Mouse (Mus musculus): ENCODE measurements at regions not wholly inside any gene's neighbourhood (a gene's known extent, or its start where the extent isn't known, plus 50 kb on each side); places are given as distances from the start of the nearest gene placed in this dataset.

GRCm38 (mm10) chr19:21173896-21174483, 98.1 kb upstream of the Zfand5 start:
- Histone ChIP-seq H3K4me1 (ENCODE audit: control insufficient read depth, insufficient read depth, low read length) (no peaks in the 10 kb centered on the region), H3K36me3 (ENCODE audit: control insufficient read depth, insufficient read depth, low read length) (no peaks in the 10 kb centered on the region), H3K27me3 (ENCODE audit: control insufficient read depth, insufficient read depth, low read length) (no peaks in the 10 kb centered on the region), H3K27ac (ENCODE audit: low read depth, low read length) (no peak overlapping the region), H3K4me3 (ENCODE audit: low read depth, low read length) (no peak overlapping the region), H3K9ac (replicated peaks; ENCODE audit: low read depth, low read length) (no peak overlapping the region), H3K9me3 (ENCODE audit: control insufficient read depth, low read length) (no peaks in the 10 kb centered on the region), H3K4me2 (ENCODE audit: low read depth, low read length) (no peak overlapping the region)
- 65% methylated on average over 5 of the region's 5 CpGs for WGBS
- no peak for ATAC-seq (ENCODE audit: low read depth)

GRCm38 (mm10) chr19:21171191-21171590, 100.9 kb upstream of the Zfand5 start:
- H3K4me2 ChIP-seq (ENCODE audit: low read depth, low read length) = no peak overlapping the region
- no peaks in the 10 kb centered on the region for H3K27me3 ChIP-seq (ENCODE audit: control insufficient read depth, insufficient read depth, low read length)
- H3K9ac ChIP-seq (replicated peaks; ENCODE audit: low read depth, low read length) = no peak overlapping the region
- WGBS = 29% methylated on average over 2 of the region's 2 CpGs
- H3K27ac ChIP-seq (ENCODE audit: low read depth, low read length) = no peak overlapping the region
- no peak overlapping the region for H3K4me3 ChIP-seq (ENCODE audit: low read depth, low read length)
- ATAC-seq (ENCODE audit: low read depth) = no peak
- H3K4me1 ChIP-seq (ENCODE audit: control insufficient read depth, insufficient read depth, low read length) = peaks cover 14% of the 10 kb centered on the region
- H3K9me3 ChIP-seq (ENCODE audit: control insufficient read depth, low read length) = no peaks in the 10 kb centered on the region
- no peaks in the 10 kb centered on the region for H3K36me3 ChIP-seq (ENCODE audit: control insufficient read depth, insufficient read depth, low read length)

- no peak for ATAC-seq (ENCODE audit: low read depth)
- Histone ChIP-seq H3K4me2 (ENCODE audit: low read depth, low read length) (no peak overlapping the region), H3K4me3 (ENCODE audit: low read depth, low read length) (no peak overlapping the region), H3K27me3 (ENCODE audit: control insufficient read depth, insufficient read depth, low read length) (no peaks in the 10 kb centered on the region), H3K9me3 (ENCODE audit: control insufficient read depth, low read length) (no peaks in the 10 kb centered on the region), H3K27ac (ENCODE audit: low read depth, low read length) (no peak overlapping the region), H3K4me1 (ENCODE audit: control insufficient read depth, insufficient read depth, low read length) (peaks cover 18% of the 10 kb centered on the region), H3K36me3 (ENCODE audit: control insufficient read depth, insufficient read depth, low read length) (no peaks in the 10 kb centered on the region), H3K9ac (replicated peaks; ENCODE audit: low read depth, low read length) (no peak overlapping the region)
- 66% methylated on average over 2 of the region's 2 CpGs for WGBS
Observed at GRCm38 (mm10) chr19:21170785-21171184, 101.3 kb upstream of the Zfand5 start.

DNA sequence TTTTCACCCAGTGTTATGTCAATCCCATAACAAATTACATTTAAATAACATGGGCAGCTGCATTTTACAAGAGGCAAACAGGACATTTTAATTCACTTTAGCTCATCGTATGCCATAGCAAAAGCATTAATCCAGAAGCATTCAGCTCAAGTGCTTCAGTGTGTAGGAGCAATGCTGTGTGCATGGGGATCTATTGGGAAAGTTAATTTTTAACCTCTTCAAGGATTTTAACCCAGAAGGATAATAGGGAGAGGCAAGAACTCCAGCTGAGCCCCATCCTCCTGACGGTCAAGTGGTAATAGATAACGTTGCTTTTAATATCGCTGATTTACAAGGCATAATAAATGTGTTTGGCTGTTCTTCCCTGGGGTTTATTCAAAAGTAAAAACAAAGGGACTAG, 105.1 kb upstream of the Zfand5 start:
- Histone ChIP-seq H3K27ac (ENCODE audit: low read depth, low read length) (peak overlapping the region; percentile 63; the same call in 1 of the 2 replicates), H3K27me3 (ENCODE audit: control insufficient read depth, insufficient read depth, low read length) (no peaks in the 10 kb centered on the region), H3K36me3 (ENCODE audit: control insufficient read depth, insufficient read depth, low read length) (no peaks in the 10 kb centered on the region), H3K4me3 (ENCODE audit: low read depth, low read length) (no peak overlapping the region), H3K9ac (replicated peaks; ENCODE audit: low read depth, low read length) (no peak overlapping the region), H3K4me1 (ENCODE audit: control insufficient read depth, insufficient read depth, low read length) (peaks cover 24% of the 10 kb centered on the region), H3K9me3 (ENCODE audit: control insufficient read depth, low read length) (no peaks in the 10 kb centered on the region), H3K4me2 (ENCODE audit: low read depth, low read length) (peak overlapping the region; percentile 1; the same call in 1 of the 2 replicates)
- ATAC-seq (ENCODE audit: low read depth) = peak; percentile 12; the same call in 1 of the 2 replicates
- 7% methylated on average over 4 of the region's 4 CpGs for WGBS

DNA sequence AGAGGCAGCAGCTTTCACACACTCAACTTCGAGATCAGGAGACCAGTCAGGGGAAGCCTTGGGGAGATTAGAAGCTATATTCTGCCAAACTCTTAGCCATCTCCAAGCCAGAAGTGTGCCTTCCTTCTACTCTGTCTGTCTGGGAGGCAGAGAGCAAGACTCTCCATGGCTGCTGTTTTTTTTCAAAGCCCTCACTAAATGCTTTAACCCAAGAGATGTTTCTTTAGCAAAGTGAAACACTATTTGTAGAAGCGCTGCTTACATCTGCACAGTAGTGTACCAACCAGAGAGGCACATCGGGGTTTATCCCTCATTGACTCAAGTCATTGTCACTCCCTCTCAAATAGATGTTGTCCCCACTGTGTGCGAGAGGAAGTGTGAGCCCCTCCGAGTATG, 105.6 kb upstream of the Zfand5 start:
- peaks cover 24% of the 10 kb centered on the region for H3K4me1 ChIP-seq (ENCODE audit: control insufficient read depth, insufficient read depth, low read length)
- no peak overlapping the region for H3K4me3 ChIP-seq (ENCODE audit: low read depth, low read length)
- H3K27me3 ChIP-seq (ENCODE audit: control insufficient read depth, insufficient read depth, low read length) = no peaks in the 10 kb centered on the region
- no peaks in the 10 kb centered on the region for H3K9me3 ChIP-seq (ENCODE audit: control insufficient read depth, low read length)
- ATAC-seq (ENCODE audit: low read depth) = no peak; the same call in none of the 2 replicates
- no peaks in the 10 kb centered on the region for H3K36me3 ChIP-seq (ENCODE audit: control insufficient read depth, insufficient read depth, low read length)
- 17% methylated on average over 5 of the region's 5 CpGs for WGBS
- no peak overlapping the region for H3K9ac ChIP-seq (replicated peaks; ENCODE audit: low read depth, low read length)
- H3K27ac ChIP-seq (ENCODE audit: low read depth, low read length) = peak overlapping the region; percentile 63; the same call in 1 of the 2 replicates
- peak overlapping the region; percentile 1 for H3K4me2 ChIP-seq (ENCODE audit: low read depth, low read length)

- no peaks in the 10 kb centered on the region for H3K27me3 ChIP-seq (ENCODE audit: control insufficient read depth, insufficient read depth, low read length)
- H3K9ac ChIP-seq (replicated peaks; ENCODE audit: low read depth, low read length) = no peak overlapping the region
- 4% methylated on average over 10 of the region's 10 CpGs for WGBS
- H3K4me3 ChIP-seq (ENCODE audit: low read depth, low read length) = no peak overlapping the region
- H3K36me3 ChIP-seq (ENCODE audit: control insufficient read depth, insufficient read depth, low read length) = no peaks in the 10 kb centered on the region
- no peaks in the 10 kb centered on the region for H3K9me3 ChIP-seq (ENCODE audit: control insufficient read depth, low read length)
- peak overlapping the region; percentile 63 for H3K27ac ChIP-seq (ENCODE audit: low read depth, low read length)
- peak; percentile 75 for ATAC-seq (ENCODE audit: low read depth)
- peak overlapping the region; percentile 1 for H3K4me2 ChIP-seq (ENCODE audit: low read depth, low read length)
- H3K4me1 ChIP-seq (ENCODE audit: control insufficient read depth, insufficient read depth, low read length) = peaks cover 24% of the 10 kb centered on the region
Observed at GRCm38 (mm10) chr19:21165763-21166464, 106.2 kb upstream of the Zfand5 start.

- 68% methylated on average over 2 of the region's 2 CpGs for WGBS
- H3K36me3 ChIP-seq (ENCODE audit: control insufficient read depth, insufficient read depth, low read length) = no peaks in the 10 kb centered on the region
Observed at GRCm38 (mm10) chr19:21163978-21164377, 108.1 kb upstream of the Zfand5 start.

DNA sequence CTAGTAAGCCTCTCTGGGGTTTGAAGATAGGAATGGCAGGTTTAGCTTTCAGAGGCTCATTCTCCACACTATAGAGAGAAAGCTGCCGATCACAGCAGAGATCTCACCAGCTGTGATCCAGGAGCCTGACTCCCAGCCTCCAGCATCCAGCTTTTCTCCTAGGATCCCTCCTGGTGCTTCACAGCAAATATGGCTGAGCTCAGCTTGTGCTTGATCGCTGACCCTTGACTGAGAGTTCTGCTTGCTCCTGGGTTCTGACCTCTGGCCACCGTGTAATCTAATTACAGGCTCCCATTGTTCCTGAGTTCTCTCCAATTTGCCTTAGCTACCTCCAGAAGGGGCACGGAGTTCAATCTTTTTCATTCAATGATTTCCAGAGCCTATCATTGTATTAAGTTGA, 111.1 kb upstream of the Zfand5 start:
- H3K36me3 ChIP-seq (ENCODE audit: control insufficient read depth, insufficient read depth, low read length) = no peaks in the 10 kb centered on the region
- peaks cover 8% of the 10 kb centered on the region; the same call in 1 of the 2 replicates for H3K4me1 ChIP-seq (ENCODE audit: control insufficient read depth, insufficient read depth, low read length)
- 7% methylated on average over 4 of the region's 4 CpGs for WGBS
- no peak overlapping the region for H3K9ac ChIP-seq (replicated peaks; ENCODE audit: low read depth, low read length)
- no peak overlapping the region for H3K4me2 ChIP-seq (ENCODE audit: low read depth, low read length)
- no peak overlapping the region for H3K27ac ChIP-seq (ENCODE audit: low read depth, low read length)
- H3K9me3 ChIP-seq (ENCODE audit: control insufficient read depth, low read length) = no peaks in the 10 kb centered on the region
- ATAC-seq (ENCODE audit: low read depth) = no peak
- no peak overlapping the region for H3K4me3 ChIP-seq (ENCODE audit: low read depth, low read length)
- no peaks in the 10 kb centered on the region for H3K27me3 ChIP-seq (ENCODE audit: control insufficient read depth, insufficient read depth, low read length)

More at GRCm38 (mm10) chr19:21163978-21164377, 108.1 kb upstream of the Zfand5 start:
- H3K9me3 ChIP-seq (ENCODE audit: control insufficient read depth, low read length) = no peaks in the 10 kb centered on the region
- no peak overlapping the region for H3K4me2 ChIP-seq (ENCODE audit: low read depth, low read length)
- ATAC-seq (ENCODE audit: low read depth) = no peak
- H3K4me1 ChIP-seq (ENCODE audit: control insufficient read depth, insufficient read depth, low read length) = peaks cover 24% of the 10 kb centered on the region
- no peak overlapping the region for H3K27ac ChIP-seq (ENCODE audit: low read depth, low read length)
- H3K9ac ChIP-seq (replicated peaks; ENCODE audit: low read depth, low read length) = no peak overlapping the region
- H3K27me3 ChIP-seq (ENCODE audit: control insufficient read depth, insufficient read depth, low read length) = no peaks in the 10 kb centered on the region
- no peak overlapping the region for H3K4me3 ChIP-seq (ENCODE audit: low read depth, low read length)
